Mouse (Mus musculus) T-helper 1 cell (primary cell): Measurements from ENCODE around the gene Fezf2.

Source experiments
- in situ Hi-C: fragments of 300-600 bp; cut with MboI, MseI; formaldehyde crosslinking; loops from one replicate; pipeline ENCODE4 v1.15.1; 2025; ENCODE audit warnings: high pct_unique_total_duplicates

Gene Fezf2

GRCm38 (mm10) chr14:12343451-12343941 lies 4.5 kb downstream of the Fezf2 start:
- in situ Hi-C loops: loop anchor here (25.0 kb wide), 1 partner anchor 181 kb away; no protein-coding TSS in a partner anchor

GRCm38 (mm10) chr14:12342458-12343131 lies 5.4 kb downstream of the Fezf2 start:
- in situ Hi-C loops: loop anchor here (25.0 kb wide), 1 partner anchor 180 kb away; no protein-coding TSS in a partner anchor

GRCm38 (mm10) chr14:12341789-12342457 lies 6.1 kb downstream of the Fezf2 start:
- in situ Hi-C loops: loop anchor here (25.0 kb wide), 1 partner anchor 180 kb away; no protein-coding TSS in a partner anchor

GRCm38 (mm10) chr14:12341075-12341788 lies 6.8 kb downstream of the Fezf2 start:
- in situ Hi-C loops: loop anchor here (25.0 kb wide), 1 partner anchor 179 kb away; no protein-coding TSS in a partner anchor

GRCm38 (mm10) chr14:12340238-12341074 lies 7.5 kb downstream of the Fezf2 start:
- in situ Hi-C loops: loop anchor here (25.0 kb wide), 1 partner anchor 178 kb away; no protein-coding TSS in a partner anchor

GRCm38 (mm10) chr14:12338811-12339565 lies 9.0 kb downstream of the Fezf2 start:
- in situ Hi-C loops: loop anchor here (25.0 kb wide), 1 partner anchor 177 kb away; no protein-coding TSS in a partner anchor

GRCm38 (mm10) chr14:12337998-12338809 lies 9.8 kb downstream of the Fezf2 start:
- in situ Hi-C loops: loop anchor here (25.0 kb wide), 1 partner anchor 176 kb away; no protein-coding TSS in a partner anchor

GRCm38 (mm10) chr14:12337421-12337997 lies 10.5 kb downstream of the Fezf2 start:
- in situ Hi-C loops: loop anchor here (25.0 kb wide), 1 partner anchor 175 kb away; no protein-coding TSS in a partner anchor

- in situ Hi-C loops: loop anchor here (25.0 kb wide), 1 partner anchor 173 kb away; no protein-coding TSS in a partner anchor
Observed at GRCm38 (mm10) chr14:12334925-12335324, 13.1 kb downstream of the Fezf2 start.

- in situ Hi-C loops: loop anchor here (25.0 kb wide), 1 partner anchor 171 kb away; no protein-coding TSS in a partner anchor
Observed at GRCm38 (mm10) chr14:12333622-12334021, 14.4 kb downstream of the Fezf2 start.

GRCm38 (mm10) chr14:12303106-12303505 lies 44.9 kb downstream of the Fezf2 start:
- in situ Hi-C loops: no loop called here

GRCm38 (mm10) chr14:12300677-12301076 lies 47.3 kb downstream of the Fezf2 start:
- in situ Hi-C loops: no loop called here

GRCm38 (mm10) chr14:12300275-12300674 lies 47.7 kb downstream of the Fezf2 start:
- in situ Hi-C loops: no loop called here

GRCm38 (mm10) chr14:12299654-12300053 lies 48.3 kb downstream of the Fezf2 start:
- in situ Hi-C loops: loop anchor here (25.0 kb wide), 2 partner anchors 1613 to 1987 kb away; partner anchors contain the start of gene Gm281

GRCm38 (mm10) chr14:12299171-12299570 lies 48.8 kb downstream of the Fezf2 start:
- in situ Hi-C loops: loop anchor here (25.0 kb wide), 2 partner anchors 1613 to 1987 kb away; partner anchors contain the start of gene Gm281

- in situ Hi-C loops: loop anchor here (25.0 kb wide), 2 partner anchors 1616 to 1984 kb away; partner anchors contain the start of gene Gm281
Observed at GRCm38 (mm10) chr14:12296391-12296790, 51.6 kb downstream of the Fezf2 start.
